Mouse (Mus musculus) limb, embryonic 11.5 days (tissue): Measurements from ENCODE around the gene Gm960. TPM values are rescaled to one million over a fixed set of nuclear protein-coding genes. Genes with fewer than 3 reads are reported as not detected.

Experiments used
- ATAC-seq: fragments of 200-750 bp; cut with Nextera tagmentation; 2 replicates; pipeline ENCODE4 v1.8.0; 2017; ENCODE audit warnings: low read depth; ENCODE audit not compliant: insufficient number of reproducible peaks, low FRiP score, low TSS enrichment
- DNase-seq: peaks from one replicate; pipeline ENCODE4 v3.0.0-alpha.2; 2015; ENCODE audit warnings: low spot score
- H3K27ac ChIP-seq: fragments of 300-500 bp; sonication (generic); replicated peaks from 2 replicates; pipeline ENCODE4 v1.5.1; 2014; ENCODE audit warnings: low read depth, mild to moderate bottlenecking, low read length
- H3K27me3 ChIP-seq: fragments of 300-500 bp; sonication (generic); 2 replicates; pipeline ENCODE4 v1.6.1; 2014; ENCODE audit warnings: mild to moderate bottlenecking, low read length, mixed read lengths; ENCODE audit not compliant: control insufficient read depth, insufficient read depth
- H3K36me3 ChIP-seq: fragments of 300-500 bp; sonication (generic); 2 replicates; pipeline ENCODE4 v1.6.1; 2014; ENCODE audit warnings: mild to moderate bottlenecking, low read length, moderate library complexity, mixed read lengths; ENCODE audit not compliant: control insufficient read depth, insufficient read depth
- H3K4me1 ChIP-seq: fragments of 300-500 bp; sonication (generic); 2 replicates; pipeline ENCODE4 v1.6.1; 2014; ENCODE audit warnings: low read length, mixed read lengths; ENCODE audit not compliant: control insufficient read depth, insufficient read depth
- H3K4me2 ChIP-seq: fragments of 300-500 bp; sonication (generic); 2 replicates; pipeline ENCODE4 v1.6.1; 2014; ENCODE audit warnings: low read depth, mild to moderate bottlenecking, moderate library complexity; ENCODE audit not compliant: severe bottlenecking
- H3K4me3 ChIP-seq: fragments of 300-500 bp; sonication (generic); 2 replicates; pipeline ENCODE4 v1.5.1; 2014; ENCODE audit warnings: low read depth, low read length
- H3K9ac ChIP-seq: fragments of 300-500 bp; sonication (generic); 2 replicates; pipeline ENCODE4 v1.6.1; 2014; ENCODE audit warnings: mild to moderate bottlenecking, low read length
- H3K9me3 ChIP-seq: fragments of 300-500 bp; sonication (generic); 2 replicates; pipeline ENCODE4 v1.6.1; 2016; ENCODE audit warnings: low read length; ENCODE audit not compliant: control insufficient read depth
- WGBS: fragments of 180-500 bp; shearing (Covaris S2); extraction: QIAGEN DNeasy Blood & Tissue Kit; methylation state at CpG from one replicate; pipeline ENCODE4 v1.1.7; 2014; 5-methylcytosine and 5-hydroxymethylcytosine counted together
- polyA plus RNA-seq: library from polyadenylated mRNA; unstranded; fragments of >200 nt; fragmentation: Nextera tagmentation; extraction: Ambion mirVana; gene quantifications from 2 replicates; pipeline ENCODE4 v1.2.1, GENCODE M21; 2014

Gm960 gene
- polyA plus RNA-seq, 1 experiment from 2014 or later: 5.0 TPM

GRCm38 (mm10) chr19:4717281-4717680, 18.8 kb upstream of the Gm960 start:
- peaks cover 9% of the 10 kb centered on the region for H3K27me3 ChIP-seq
- no peaks in the 10 kb centered on the region for H3K9me3 ChIP-seq
- no peak for ATAC-seq
- H3K4me2 ChIP-seq: no peak overlapping the region
- no peaks in the 10 kb centered on the region for H3K36me3 ChIP-seq
- no peak overlapping the region for H3K27ac ChIP-seq
- no peak for DNase-seq
- WGBS: 97% methylated on average over 2 of the region's 2 CpGs
- H3K4me3 ChIP-seq: no peak overlapping the region
- no peak overlapping the region for H3K9ac ChIP-seq
- H3K4me1 ChIP-seq: peaks cover 9% of the 10 kb centered on the region

DNA sequence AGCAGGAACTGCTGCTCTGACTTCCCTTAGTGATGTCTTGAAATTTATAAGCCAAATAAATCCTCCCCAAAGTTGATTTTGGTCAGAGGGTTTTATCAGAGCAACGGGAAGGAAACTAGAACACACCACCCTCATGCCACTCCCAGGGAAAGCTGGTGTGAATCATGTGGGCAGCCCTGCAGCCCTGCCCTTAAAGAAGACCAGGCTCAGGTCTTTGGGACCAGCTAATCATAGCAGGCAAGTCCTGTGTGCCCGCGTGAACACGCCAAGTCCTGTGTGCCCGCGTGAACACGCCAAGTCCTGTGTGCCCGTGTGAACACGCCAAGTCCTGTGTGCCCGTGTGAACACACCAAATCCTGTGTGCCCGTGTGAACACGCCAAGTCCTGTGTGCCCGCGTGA, 18.3 kb upstream of the Gm960 start:
- ATAC-seq (no peak), DNase-seq (no peak)
- Histone ChIP-seq H3K27ac (no peak overlapping the region), H3K4me1 (peaks cover 9% of the 10 kb centered on the region), H3K9me3 (no peaks in the 10 kb centered on the region), H3K4me3 (no peak overlapping the region), H3K36me3 (no peaks in the 10 kb centered on the region), H3K9ac (no peak overlapping the region), H3K4me2 (no peak overlapping the region), H3K27me3 (peaks cover 11% of the 10 kb centered on the region)
- WGBS: 93% methylated on average over 14 of the region's 14 CpGs

DNA sequence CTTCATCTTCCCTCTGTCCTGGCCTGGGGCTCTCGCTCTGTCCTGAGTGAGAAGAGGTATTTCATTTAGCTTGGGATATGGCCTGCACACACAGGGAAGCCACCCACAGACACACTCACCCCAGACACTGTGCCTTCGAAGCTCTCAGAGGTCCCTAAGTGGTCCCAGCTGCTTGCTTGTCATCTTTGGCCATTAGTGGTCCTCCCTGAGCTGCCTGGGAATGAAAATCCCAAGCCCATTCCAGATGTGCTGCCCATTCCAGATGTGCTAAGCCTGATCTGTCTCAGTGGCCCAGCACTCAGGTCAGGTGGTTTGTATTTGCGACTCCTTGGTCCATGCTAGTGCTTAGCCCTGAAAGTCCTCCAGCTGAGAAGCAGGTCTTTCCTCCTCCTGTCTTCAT, 15.4 kb upstream of the Gm960 start:
- Histone ChIP-seq H3K4me2 (no peak overlapping the region), H3K36me3 (no peaks in the 10 kb centered on the region), H3K4me1 (peaks cover 9% of the 10 kb centered on the region), H3K27me3 (peaks cover 21% of the 10 kb centered on the region), H3K9me3 (no peaks in the 10 kb centered on the region), H3K4me3 (no peak overlapping the region), H3K9ac (no peak overlapping the region), H3K27ac (no peak overlapping the region)
- WGBS: 22% methylated on average over 3 of the region's 3 CpGs
- ATAC-seq: no peak
- peak; percentile 39 for DNase-seq

DNA sequence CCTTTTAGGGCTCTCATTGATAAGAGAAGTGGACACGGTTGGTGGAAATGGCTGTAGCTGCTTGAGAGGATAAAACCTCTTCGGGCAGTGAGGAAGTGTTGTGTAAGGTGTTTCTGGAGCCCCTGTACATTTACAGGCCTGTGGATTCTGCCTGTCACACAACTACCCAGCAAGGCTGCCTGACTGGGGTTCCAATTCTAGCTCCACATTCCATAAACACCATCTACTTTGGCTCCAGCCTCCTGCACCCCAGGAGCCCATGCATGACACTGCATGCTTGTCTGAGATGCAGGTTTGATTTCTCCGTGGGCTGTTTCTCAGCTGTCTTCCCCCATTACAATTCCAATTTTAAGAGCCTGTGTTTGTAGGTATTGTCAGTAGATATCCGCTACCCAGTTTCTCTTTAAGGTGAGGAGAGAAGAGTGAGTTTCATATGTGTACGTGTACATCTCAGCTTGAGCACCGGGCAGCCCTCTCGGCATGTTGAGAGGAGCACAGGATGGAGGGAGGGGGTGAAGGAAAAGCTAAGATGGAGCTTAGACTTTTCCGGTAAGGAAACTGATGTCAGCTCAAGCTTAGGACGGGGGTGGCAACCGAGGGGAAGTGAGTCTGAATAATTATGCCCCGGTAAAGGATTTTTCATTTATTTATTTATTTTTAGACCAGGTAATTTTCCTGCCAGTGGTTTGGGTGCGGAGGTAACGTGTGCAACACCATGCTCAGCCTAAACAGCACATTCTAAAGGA, 14.5 kb upstream of the Gm960 start:
- DNase-seq: no peak
- H3K4me2 ChIP-seq: peak overlapping the region; percentile 99
- H3K9ac ChIP-seq: peak overlapping the region; percentile 73; the same call in 1 of the 2 replicates
- no peak overlapping the region for H3K27ac ChIP-seq
- H3K27me3 ChIP-seq: peaks cover 21% of the 10 kb centered on the region
- no peaks in the 10 kb centered on the region for H3K36me3 ChIP-seq
- H3K4me3 ChIP-seq: peak overlapping the region; percentile 57
- no peaks in the 10 kb centered on the region for H3K9me3 ChIP-seq
- H3K4me1 ChIP-seq: peaks cover 9% of the 10 kb centered on the region
- ATAC-seq: no peak
- 43% methylated on average over 13 of the region's 13 CpGs for WGBS

DNA sequence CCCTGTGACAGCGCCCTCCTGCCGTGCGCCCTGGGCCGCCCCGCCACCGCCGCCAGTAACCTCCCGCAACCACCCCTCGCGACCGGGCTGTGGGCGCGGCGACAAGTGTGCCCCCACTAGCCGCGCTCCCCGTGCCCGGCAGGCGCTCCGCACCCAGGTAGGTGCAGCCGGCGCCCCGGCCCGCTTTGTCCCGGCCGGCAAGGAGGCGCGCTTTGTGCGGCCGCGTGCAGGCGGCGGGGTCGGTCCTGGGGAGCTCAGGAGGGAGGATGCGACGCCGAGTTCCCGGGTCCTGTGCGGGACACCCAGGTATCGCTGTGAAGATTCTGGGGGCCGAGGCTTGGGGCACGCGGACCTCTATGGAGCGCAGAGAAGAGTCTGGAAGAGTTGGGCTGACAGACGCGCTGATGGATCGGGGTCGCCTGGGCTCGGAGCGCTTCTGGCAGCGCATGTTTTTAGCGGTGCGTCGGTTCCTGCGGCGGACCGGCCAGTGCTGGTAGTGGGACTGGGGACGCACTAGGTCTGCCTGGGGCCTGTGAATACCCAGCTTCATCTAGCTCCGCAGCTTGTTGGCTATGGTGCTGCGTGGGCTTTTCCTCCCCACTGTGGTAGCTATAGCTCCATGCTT, 13.8 kb upstream of the Gm960 start:
- Histone ChIP-seq H3K4me2 (peak overlapping the region; percentile 99), H3K36me3 (no peaks in the 10 kb centered on the region), H3K9ac (peak overlapping the region; percentile 73), H3K4me1 (peaks cover 9% of the 10 kb centered on the region), H3K27ac (no peak overlapping the region), H3K4me3 (peak overlapping the region; percentile 57), H3K27me3 (peaks cover 21% of the 10 kb centered on the region), H3K9me3 (no peaks in the 10 kb centered on the region)
- DNase-seq (peak; percentile 67), ATAC-seq (no peak; the same call in 1 of the 2 replicates)
- under 1% methylated on average over 53 of the region's 60 CpGs for WGBS

GRCm38 (mm10) chr19:4711601-4712155, 13.2 kb upstream of the Gm960 start:
- Histone ChIP-seq H3K27ac (no peak overlapping the region), H3K4me2 (peak overlapping the region; percentile 99), H3K36me3 (no peaks in the 10 kb centered on the region), H3K9ac (peak overlapping the region; percentile 73), H3K9me3 (no peaks in the 10 kb centered on the region), H3K27me3 (peaks cover 21% of the 10 kb centered on the region), H3K4me1 (peaks cover 9% of the 10 kb centered on the region), H3K4me3 (peak overlapping the region; percentile 57)
- DNase-seq (peak; percentile 71), ATAC-seq (no peak)
- WGBS: under 1% methylated on average over 49 of the region's 65 CpGs

DNA sequence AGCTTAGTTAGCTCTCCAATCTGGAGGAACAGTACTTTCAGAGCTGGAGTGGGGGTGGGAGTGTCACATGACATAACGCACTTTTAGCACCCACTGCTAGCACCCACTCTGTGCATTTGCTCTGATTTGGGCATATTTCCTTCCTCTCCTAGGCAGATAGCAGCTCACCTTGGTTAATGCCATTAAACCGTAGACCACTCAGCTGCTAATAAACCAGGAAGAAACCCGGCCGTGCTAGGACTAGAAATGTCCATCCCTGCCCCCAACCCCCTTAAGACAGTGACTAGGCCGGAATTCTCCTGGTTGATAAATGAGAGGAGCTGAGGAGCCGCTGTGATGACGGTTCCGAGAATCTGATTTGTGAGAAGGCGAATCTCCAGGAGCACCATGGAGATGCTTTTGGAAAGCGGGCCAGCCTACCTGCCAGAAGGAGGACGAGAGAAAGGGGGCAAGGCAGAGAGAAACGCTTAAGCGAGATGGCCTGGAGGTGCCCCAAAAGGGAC, 12.7 kb upstream of the Gm960 start, which contains the start of gene Sptbn2:
Gene Sptbn2, plus strand, starts transcription at position 70 of the 503 bp plus-strand sequence.
- Histone ChIP-seq H3K4me3 (peak within 1 kb of the TSS; percentile 57), H3K4me1 (peaks cover 9% of the 10 kb centered on the region), H3K4me2 (peak within 1 kb of the TSS; percentile 99), H3K27ac (no peak within 1 kb of the TSS), H3K9me3 (no peaks in the 10 kb centered on the region), H3K36me3 (no peaks in the 10 kb centered on the region), H3K27me3 (peaks cover 21% of the 10 kb centered on the region), H3K9ac (peak within 1 kb of the TSS; percentile 73)
- 7% methylated on average over 13 of the region's 13 CpGs for WGBS
- DNase-seq (peak; percentile 41), ATAC-seq (no peak)

GRCm38 (mm10) chr19:4708765-4709164, 10.3 kb upstream of the Gm960 start:
- Histone ChIP-seq H3K36me3 (no peaks in the 10 kb centered on the region), H3K9ac (no peak overlapping the region), H3K4me1 (peaks cover 9% of the 10 kb centered on the region), H3K4me3 (no peak overlapping the region), H3K27ac (no peak overlapping the region), H3K9me3 (no peaks in the 10 kb centered on the region), H3K27me3 (peaks cover 21% of the 10 kb centered on the region), H3K4me2 (no peak overlapping the region)
- WGBS: 88% methylated on average over 10 of the region's 10 CpGs
- no peak for DNase-seq
- no peak for ATAC-seq
